Comparison of ENCODE assay signal across 15 mouse cellular contexts in genomic region chr19:42602041-42602440, GRCm38 (mm10).
"Had no signal": no experiment of that assay in that cellular context is flagged by ENCODE, and none has a peak within 500 bp of the region (broad histone marks: within the 10 kb centered on the region; RNA-seq: fewer than 3 reads in every experiment).

No protein-coding gene starts in this region.

- H3K36me3 ChIP-seq: limb, embryonic 10.5 days; limb, embryonic 13.5 days; liver, embryonic 12.5 days; liver, embryonic 15.5 days; lung, embryonic 15.5 days; midbrain, embryonic 12.5 days had no signal

- H3K4me3 ChIP-seq: layer of hippocampus, adult 2 months; limb, embryonic 10.5 days; limb, embryonic 13.5 days; liver, embryonic 12.5 days; liver, embryonic 15.5 days; lung, embryonic 15.5 days; megakaryocyte, embryonic 14.5 days; midbrain, embryonic 12.5 days had no signal

- H3K9me3 ChIP-seq: limb, embryonic 10.5 days; limb, embryonic 13.5 days; liver, embryonic 12.5 days; liver, embryonic 15.5 days; lung, embryonic 15.5 days; megakaryocyte, embryonic 14.5 days; midbrain, embryonic 12.5 days had no signal

- DNase-seq: layer of hippocampus, adult 9-11 months; liver; lung, postnatal 10 days; lung, postnatal 36 days; thymus, postnatal 36 days had no signal

- H3K9ac ChIP-seq: limb, embryonic 13.5 days; liver, embryonic 12.5 days; liver, embryonic 15.5 days; lung, embryonic 15.5 days; midbrain, embryonic 12.5 days had no signal

- H3K27ac ChIP-seq: kidney, postnatal 0 days; layer of hippocampus, adult 2 months; limb, embryonic 10.5 days; limb, embryonic 13.5 days; liver, embryonic 12.5 days; liver, embryonic 15.5 days; lung, embryonic 15.5 days; midbrain, embryonic 12.5 days had no signal

- H3K27me3 ChIP-seq: limb, embryonic 13.5 days; liver, embryonic 15.5 days; lung, embryonic 15.5 days; midbrain, embryonic 12.5 days had no signal

- ATAC-seq: liver, embryonic 12.5 days; midbrain, embryonic 16.5 days had no signal

- H3K4me2 ChIP-seq: limb, embryonic 13.5 days; liver, embryonic 12.5 days; liver, embryonic 15.5 days; lung, embryonic 15.5 days; midbrain, embryonic 12.5 days had no signal

- H3K4me1 ChIP-seq: liver, embryonic 12.5 days; liver, embryonic 15.5 days; lung, embryonic 15.5 days; megakaryocyte, embryonic 14.5 days had no signal
